In the genomic region with DNA sequence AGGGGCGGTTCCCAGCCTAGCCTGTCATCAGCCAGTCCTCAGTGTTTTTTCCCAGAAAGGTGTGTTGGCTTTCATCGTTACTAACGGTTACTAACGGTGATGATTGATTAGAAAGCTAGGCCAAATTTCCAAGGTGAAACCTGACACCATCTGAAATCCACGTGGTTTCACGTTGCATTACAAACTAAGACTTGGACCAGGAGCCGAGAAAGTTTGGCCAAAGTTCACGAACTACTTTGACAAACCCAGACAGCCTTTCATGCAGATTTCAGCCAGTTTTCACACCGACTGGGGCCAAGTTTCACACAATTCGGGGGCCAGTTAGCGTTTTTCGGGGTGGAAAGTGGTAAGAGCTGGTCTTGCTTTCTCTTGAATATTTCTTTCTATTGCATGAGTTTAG, we compare ENCODE assay signal across 22 mouse cellular contexts.
DNase-seq lines count a peak whose midpoint lies in the region; ATAC-seq and TF ChIP-seq lines count a peak whose summit lies in the region.
"Had no signal": no experiment of that assay in that cellular context is flagged by ENCODE, and none has a peak within 500 bp of the region (broad histone marks: within the 10 kb centered on the region; RNA-seq: fewer than 3 reads in every experiment).

No protein-coding gene starts in this region.

- WGBS in heart, embryonic 14.5 days = 52% methylated on average over 12 of the region's 12 CpGs
- WGBS in lung, embryonic 14.5 days = 33% methylated on average over 12 of the region's 12 CpGs
- 38% methylated on average over 12 of the region's 12 CpGs for WGBS in limb, embryonic 14.5 days

- H3K27me3 ChIP-seq in heart, embryonic 14.5 days (ENCODE audit: control insufficient read depth, insufficient read depth, low read length) = no peaks in the 10 kb centered on the region
- no peaks in the 10 kb centered on the region for H3K27me3 ChIP-seq in lung, embryonic 14.5 days (ENCODE audit: insufficient read depth, low read length)
- no peaks in the 10 kb centered on the region for H3K27me3 ChIP-seq in limb, embryonic 14.5 days (ENCODE audit: control insufficient read depth, insufficient read depth, low read length)
- H3K27me3 ChIP-seq: liver, embryonic 15.5 days; neural tube, embryonic 13.5 days had no signal

- no peak overlapping the region for H3K4me3 ChIP-seq in heart, embryonic 14.5 days (ENCODE audit: control insufficient read depth in 1 of 2, insufficient read depth in 1 of 2, low read depth in 1 of 2, low read length in 2 of 2)
- H3K4me3 ChIP-seq in lung, embryonic 14.5 days (ENCODE audit: low read depth, low read length) = no peak overlapping the region
- H3K4me3 ChIP-seq in limb, embryonic 14.5 days (replicated peaks; ENCODE audit: low read length) = no peak overlapping the region
- H3K4me3 ChIP-seq: gastrocnemius, adult 2 months; heart, adult 2 months; liver, embryonic 15.5 days; neural tube, embryonic 13.5 days had no signal

- TF ChIP-seq POLR2A in limb, embryonic 14.5 days (IDR thresholded peaks at IDR 0.05; ENCODE audit: borderline replicate concordance, extremely low read depth, insufficient read depth, insufficient read length) = no peak

- H3K27ac ChIP-seq in heart, embryonic 14.5 days (replicated peaks in 1 of 2; ENCODE audit: control insufficient read depth in 1 of 2, insufficient read depth in 1 of 2, low read depth in 2 of 2, low read length in 2 of 2) = no peak overlapping the region
- no peak overlapping the region for H3K27ac ChIP-seq in lung, embryonic 14.5 days (ENCODE audit: low read depth)
- no peak overlapping the region for H3K27ac ChIP-seq in limb, embryonic 14.5 days (replicated peaks; ENCODE audit: low read depth, low read length)
- H3K27ac ChIP-seq: gastrocnemius, adult 2 months; heart, adult 2 months; liver, embryonic 15.5 days; macrophage; neural tube, embryonic 13.5 days had no signal

- H3K9ac ChIP-seq in heart, embryonic 14.5 days (ENCODE audit: low read length) = no peak overlapping the region
- no peak overlapping the region for H3K9ac ChIP-seq in lung, embryonic 14.5 days
- H3K9ac ChIP-seq in limb, embryonic 14.5 days (ENCODE audit: low read depth, low read length, severe bottlenecking) = no peak overlapping the region
- H3K9ac ChIP-seq: liver, embryonic 15.5 days; neural tube, embryonic 13.5 days had no signal

- H3K4me1 ChIP-seq in heart, embryonic 14.5 days (ENCODE audit: control insufficient read depth in 2 of 2, insufficient read depth in 2 of 2, low read length in 2 of 2) = no peaks in the 10 kb centered on the region
- no peaks in the 10 kb centered on the region for H3K4me1 ChIP-seq in lung, embryonic 14.5 days (ENCODE audit: insufficient read depth)
- 0 out of 2 replicates have a peak, but pooled peaks cover 3% of the 10 kb centered on the region for H3K4me1 ChIP-seq in limb, embryonic 14.5 days (ENCODE audit: control insufficient read depth, insufficient read depth, low read length)
- H3K4me1 ChIP-seq: liver, embryonic 15.5 days; neural tube, embryonic 13.5 days had no signal

- no peak for TF ChIP-seq CTCF in lung, embryonic 14.5 days (IDR thresholded peaks at IDR 0.05; ENCODE audit: low read depth)

- ATAC-seq in heart, embryonic 14.5 days (ENCODE audit: insufficient number of reproducible peaks, insufficient read depth, low FRiP score, low read depth) = no peak
- no peak for ATAC-seq in lung, embryonic 14.5 days (ENCODE audit: insufficient read depth)
- peak; percentile 37; the same call in 1 of the 2 replicates for ATAC-seq in limb, embryonic 14.5 days (ENCODE audit: low FRiP score, low read depth)
- ATAC-seq in monocyte, adult 5-6 weeks (replicated peaks; ENCODE audit: insufficient number of reproducible peaks, low FRiP score, low TSS enrichment, poor library complexity, severe bottlenecking) = no peak
- ATAC-seq: forebrain, embryonic 16.5 days; hindbrain, embryonic 16.5 days; intestine, postnatal 0 days had no signal

- DNase-seq in heart, adult 11 months = no peak
- DNase-seq in lung, embryonic 14.5 days = peak; percentile 40
- no peak for DNase-seq in lung, postnatal 14 days
- DNase-seq in embryo, embryonic 11 days = peak; percentile 35
- peak; percentile 72 for DNase-seq in limb, embryonic 14.5 days (ENCODE audit: low spot score)
- DNase-seq in kidney, postnatal 4 days = no peak
- DNase-seq: adrenal gland, adult 8-10 months; cerebellum, adult 8-10 months; gastrocnemius, adult 2 months; heart, adult 2 months; layer of hippocampus, postnatal 36 days; right cerebral cortex, postnatal 14 days; thymus, postnatal 25 days had no signal

- H3K4me2 ChIP-seq in heart, embryonic 14.5 days (ENCODE audit: low read length) = 0 out of 2 replicates have a peak overlapping the region, but pooled peaks have one; percentile 17
- no peak overlapping the region for H3K4me2 ChIP-seq in lung, embryonic 14.5 days
- H3K4me2 ChIP-seq in limb, embryonic 14.5 days (replicated peaks; ENCODE audit: low read depth, low read length, severe bottlenecking) = no peak overlapping the region; the same call in 1 of the 2 replicates
- H3K4me2 ChIP-seq: liver, embryonic 15.5 days; midbrain, embryonic 11.5 days; neural tube, embryonic 13.5 days had no signal

- H3K9me3 ChIP-seq in heart, embryonic 14.5 days (ENCODE audit: control insufficient read depth, low read length) = no peaks in the 10 kb centered on the region
- H3K9me3 ChIP-seq in lung, embryonic 14.5 days (ENCODE audit: low read depth, low read length) = no peaks in the 10 kb centered on the region
- H3K9me3 ChIP-seq in limb, embryonic 14.5 days (ENCODE audit: control insufficient read depth, low read length) = no peaks in the 10 kb centered on the region
- H3K9me3 ChIP-seq: liver, embryonic 15.5 days; neural tube, embryonic 13.5 days had no signal

- H3K36me3 ChIP-seq in heart, embryonic 14.5 days (ENCODE audit: control insufficient read depth, insufficient read depth, low read length) = no peaks in the 10 kb centered on the region
- no peaks in the 10 kb centered on the region for H3K36me3 ChIP-seq in lung, embryonic 14.5 days (ENCODE audit: insufficient read depth)
- no peaks in the 10 kb centered on the region for H3K36me3 ChIP-seq in limb, embryonic 14.5 days (ENCODE audit: control insufficient read depth, insufficient read depth, low read length)
- H3K36me3 ChIP-seq: liver, embryonic 15.5 days; neural tube, embryonic 13.5 days had no signal

Comparison
In these comparisons a context has a peak if more than half of its experiments do, and no peak if none do; other contexts are left out.
1. DNase-seq: peak in lung, embryonic 14.5 days (single experiment), embryo, embryonic 11 days (single experiment) and limb, embryonic 14.5 days (single experiment); none in heart, adult 11 months (single experiment), lung, postnatal 14 days (single experiment) and kidney, postnatal 4 days (0 of 2).